Mouse (Mus musculus): ENCODE data around the gene Il21r. TPM values are rescaled to one million over a fixed set of nuclear protein-coding genes. Genes with fewer than 3 reads are reported as not detected.

Gene Il21r
- polyA plus RNA-seq, 1 experiment from 2014 or later = 0.17 TPM

DNA sequence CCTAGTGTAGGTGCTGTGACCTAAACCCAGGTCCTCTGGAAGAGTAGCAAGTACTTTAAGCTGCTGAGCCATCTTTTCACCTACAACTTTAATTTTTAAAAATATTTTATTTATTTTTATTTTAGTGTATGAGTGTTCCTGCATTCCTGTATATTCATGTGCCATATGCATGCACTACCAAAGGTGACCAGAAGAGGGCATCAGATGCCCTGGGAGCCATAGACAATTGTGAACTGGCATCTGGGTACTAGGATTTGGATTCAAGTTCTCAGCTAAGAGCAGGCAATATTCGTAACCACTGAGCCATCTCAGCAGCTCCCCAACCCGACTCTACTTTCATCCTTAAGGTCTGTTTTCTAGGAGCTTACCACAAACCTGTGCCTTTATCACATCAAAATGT, 71.7 kb downstream of the Il21r start:
- no peaks in the 10 kb centered on the region for H3K27me3 ChIP-seq (replicated peaks; ENCODE audit: control insufficient read depth, insufficient read depth, low read length)
- H3K4me3 ChIP-seq (ENCODE audit: low read depth, low read length) = no peak overlapping the region
- DNase-seq (ENCODE audit: low spot score) (peak; percentile 66), ATAC-seq (no peak)
- WGBS = 92% methylated on average over 2 of the region's 2 CpGs
- no peak overlapping the region for H3K9ac ChIP-seq (ENCODE audit: low read length)
- no peak overlapping the region for H3K4me2 ChIP-seq (ENCODE audit: low read length)
- no peak overlapping the region for H3K27ac ChIP-seq (ENCODE audit: low read depth, low read length)
- H3K36me3 ChIP-seq (ENCODE audit: control insufficient read depth, insufficient read depth, low read length) = peaks cover 100% of the 10 kb centered on the region
- H3K4me1 ChIP-seq (ENCODE audit: control insufficient read depth, insufficient read depth, low read length) = no peaks in the 10 kb centered on the region
- no peaks in the 10 kb centered on the region for H3K9me3 ChIP-seq (replicated peaks; ENCODE audit: control insufficient read depth, low read length)

DNA sequence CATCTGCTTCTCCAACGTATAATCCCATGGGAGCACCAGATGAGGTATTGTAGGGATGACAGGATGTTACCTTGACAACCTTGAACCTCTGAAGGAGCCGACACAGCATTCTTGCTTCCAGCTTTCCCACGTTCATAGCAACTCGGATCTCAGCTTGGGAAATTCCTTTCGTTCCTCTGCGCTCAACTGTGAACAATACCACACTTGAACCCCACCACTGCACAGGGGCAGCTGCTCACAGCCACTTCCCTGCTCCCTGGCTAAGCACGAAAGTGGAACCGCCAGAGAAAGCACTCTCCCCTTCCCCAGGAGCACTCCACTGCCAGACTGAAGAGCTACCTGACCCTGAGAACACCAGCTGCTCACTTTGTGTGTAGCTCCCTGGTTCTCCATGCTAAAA, 75.5 kb downstream of the Il21r start:
- Histone ChIP-seq H3K9me3 (replicated peaks; ENCODE audit: control insufficient read depth, low read length) (no peaks in the 10 kb centered on the region), H3K4me1 (ENCODE audit: control insufficient read depth, insufficient read depth, low read length) (no peaks in the 10 kb centered on the region), H3K4me3 (ENCODE audit: low read depth, low read length) (no peak overlapping the region), H3K9ac (ENCODE audit: low read length) (no peak overlapping the region), H3K27ac (ENCODE audit: low read depth, low read length) (0 out of 2 replicates have a peak overlapping the region, but pooled peaks have one; percentile 27), H3K36me3 (ENCODE audit: control insufficient read depth, insufficient read depth, low read length) (peaks cover 94% of the 10 kb centered on the region), H3K27me3 (replicated peaks; ENCODE audit: control insufficient read depth, insufficient read depth, low read length) (no peaks in the 10 kb centered on the region), H3K4me2 (ENCODE audit: low read length) (no peak overlapping the region)
- DNase-seq (ENCODE audit: low spot score) = peak; percentile 4
- no peak for ATAC-seq
- WGBS = 76% methylated on average over 8 of the region's 8 CpGs

DNA sequence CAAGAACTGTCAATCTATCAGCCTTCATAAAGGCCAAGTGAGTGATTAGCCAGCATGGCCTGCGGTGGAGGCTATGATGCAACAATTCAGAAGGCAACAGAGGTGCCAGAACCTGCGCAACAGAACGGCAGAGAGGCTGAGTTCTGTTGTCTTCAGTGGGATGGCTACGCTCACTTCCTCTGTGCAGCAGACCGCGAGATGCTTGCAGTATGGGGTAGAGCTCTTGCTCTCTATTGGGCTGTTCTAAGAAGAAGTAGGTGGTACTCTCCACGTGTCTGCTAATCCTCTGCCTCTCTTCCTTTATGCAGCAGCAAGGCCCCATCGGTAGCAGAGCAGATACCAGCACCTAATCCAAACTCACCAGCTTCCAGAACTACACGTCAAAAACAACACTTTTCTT, 76.7 kb downstream of the Il21r start:
- Histone ChIP-seq H3K4me1 (ENCODE audit: control insufficient read depth, insufficient read depth, low read length) (no peaks in the 10 kb centered on the region), H3K4me2 (ENCODE audit: low read length) (no peak overlapping the region), H3K36me3 (ENCODE audit: control insufficient read depth, insufficient read depth, low read length) (peaks cover 89% of the 10 kb centered on the region), H3K9ac (ENCODE audit: low read length) (no peak overlapping the region), H3K27ac (ENCODE audit: low read depth, low read length) (no peak overlapping the region), H3K9me3 (replicated peaks; ENCODE audit: control insufficient read depth, low read length) (no peaks in the 10 kb centered on the region), H3K27me3 (replicated peaks; ENCODE audit: control insufficient read depth, insufficient read depth, low read length) (no peaks in the 10 kb centered on the region), H3K4me3 (ENCODE audit: low read depth, low read length) (no peak overlapping the region)
- 73% methylated on average over 9 of the region's 9 CpGs for WGBS
- ATAC-seq (no peak), DNase-seq (ENCODE audit: low spot score) (no peak)

Other genes with a start within 250 kb of the Il21r start
- gene Kdm8, start 158.8 kb upstream of the Il21r start, polyA plus RNA-seq (2014; fragmentation: Nextera tagmentation; extraction: Ambion mirVana) = 5.2 TPM in 2 replicates
- gene Nsmce1, start 111.8 kb upstream of the Il21r start, polyA plus RNA-seq (2014; fragmentation: Nextera tagmentation; extraction: Ambion mirVana) = 129 and 149 TPM in 2 replicates
- gene Il4ra, start 51.3 kb upstream of the Il21r start, polyA plus RNA-seq (2014; fragmentation: Nextera tagmentation; extraction: Ambion mirVana) = 1.1 and 2.5 TPM in 2 replicates
- gene Gtf3c1, start 104.4 kb downstream of the Il21r start, polyA plus RNA-seq (2014; fragmentation: Nextera tagmentation; extraction: Ambion mirVana) = 33.5 and 41.0 TPM in 2 replicates
- 5.3 and 7.3 TPM in 2 replicates for gene D430042O09Rik, start 104.5 kb downstream of the Il21r start, polyA plus RNA-seq (2014; fragmentation: Nextera tagmentation; extraction: Ambion mirVana)